Mouse (Mus musculus) splenic B cell, adult 2 months (primary cell): ENCODE measurements around the gene Myo7a.

Experiments
- DNase-seq: peaks from one replicate; pipeline ENCODE4 v3.0.0-alpha.2; 2011; ENCODE audit warnings: low read depth, low spot score
- H3K27me3 ChIP-seq: 2 replicates; pipeline ENCODE4 v1.6.1; 2012; ENCODE audit warnings: mild to moderate bottlenecking, low read length, moderate library complexity, mixed read lengths; ENCODE audit not compliant: control insufficient read depth, poor library complexity, insufficient read depth, severe bottlenecking
- H3K36me3 ChIP-seq: 2 replicates; pipeline ENCODE4 v1.6.1; 2012; ENCODE audit warnings: mild to moderate bottlenecking, low read length, moderate library complexity, mixed read lengths; ENCODE audit not compliant: control insufficient read depth, poor library complexity, insufficient read depth, severe bottlenecking

Gene Myo7a

GRCm38 (mm10) chr7:98102488-98102887 is 16.8 kb downstream of the Myo7a start:
- no peaks in the 10 kb centered on the region for H3K36me3 ChIP-seq
- no peaks in the 10 kb centered on the region for H3K27me3 ChIP-seq
- DNase-seq: no peak

- Histone ChIP-seq H3K27me3 (no peaks in the 10 kb centered on the region), H3K36me3 (no peaks in the 10 kb centered on the region)
- no peak for DNase-seq
These were observed 21.8 kb downstream of the Myo7a start for GRCm38 (mm10) chr7:98097557-98097956.

GRCm38 (mm10) chr7:98095852-98096251 is 23.5 kb downstream of the Myo7a start:
- DNase-seq: no peak

GRCm38 (mm10) chr7:98086346-98086745 is 33.0 kb downstream of the Myo7a start:
- Histone ChIP-seq H3K36me3 (no peaks in the 10 kb centered on the region), H3K27me3 (no peaks in the 10 kb centered on the region)
- peak; percentile 57 for DNase-seq

More at GRCm38 (mm10) chr7:98095852-98096251, 23.5 kb downstream of the Myo7a start:
- Histone ChIP-seq H3K36me3 (no peaks in the 10 kb centered on the region), H3K27me3 (no peaks in the 10 kb centered on the region)

- H3K27me3 ChIP-seq: no peaks in the 10 kb centered on the region
- no peaks in the 10 kb centered on the region for H3K36me3 ChIP-seq
- DNase-seq: peak; percentile 40
These were observed 34.0 kb downstream of the Myo7a start for GRCm38 (mm10) chr7:98085314-98085713.

- Histone ChIP-seq H3K27me3 (no peaks in the 10 kb centered on the region), H3K36me3 (no peaks in the 10 kb centered on the region; the same call in 1 of the 2 replicates)
- DNase-seq: peak; percentile 41
These were observed 34.6 kb downstream of the Myo7a start for GRCm38 (mm10) chr7:98084541-98085293.

- H3K36me3 ChIP-seq: peaks cover under 1% of the 10 kb centered on the region; the same call in 1 of the 2 replicates
- DNase-seq: no peak
- no peaks in the 10 kb centered on the region for H3K27me3 ChIP-seq
These were observed 36.9 kb downstream of the Myo7a start for GRCm38 (mm10) chr7:98082376-98082775.

GRCm38 (mm10) chr7:98077453-98077852 is 41.9 kb downstream of the Myo7a start:
- DNase-seq: no peak
- no peaks in the 10 kb centered on the region for H3K27me3 ChIP-seq
- peaks cover 8% of the 10 kb centered on the region for H3K36me3 ChIP-seq

GRCm38 (mm10) chr7:98071620-98072019 is 47.7 kb downstream of the Myo7a start:
- DNase-seq: peak; percentile 90
- H3K27me3 ChIP-seq: no peaks in the 10 kb centered on the region
- peaks cover 5% of the 10 kb centered on the region for H3K36me3 ChIP-seq

GRCm38 (mm10) chr7:98066229-98066628 is 53.1 kb downstream of the Myo7a start:
- no peak for DNase-seq
- H3K36me3 ChIP-seq: no peaks in the 10 kb centered on the region; the same call in 1 of the 2 replicates
- H3K27me3 ChIP-seq: no peaks in the 10 kb centered on the region

GRCm38 (mm10) chr7:98054942-98055341 is 64.4 kb downstream of the Myo7a start:
- Histone ChIP-seq H3K27me3 (no peaks in the 10 kb centered on the region), H3K36me3 (0 out of 2 replicates have a peak, but pooled peaks cover 1% of the 10 kb centered on the region)
- DNase-seq: no peak

GRCm38 (mm10) chr7:98054461-98054860 is 64.9 kb downstream of the Myo7a start:
- Histone ChIP-seq H3K27me3 (no peaks in the 10 kb centered on the region), H3K36me3 (0 out of 2 replicates have a peak, but pooled peaks cover 1% of the 10 kb centered on the region)
- DNase-seq: no peak

GRCm38 (mm10) chr7:98051980-98052379 is 67.3 kb downstream of the Myo7a start:
- DNase-seq: peak; percentile 56
- no peaks in the 10 kb centered on the region for H3K27me3 ChIP-seq

GRCm38 (mm10) chr7:98048101-98048824 is 71.1 kb downstream of the Myo7a start:
- no peak for DNase-seq
- H3K27me3 ChIP-seq: no peaks in the 10 kb centered on the region
- no peaks in the 10 kb centered on the region for H3K36me3 ChIP-seq

More at GRCm38 (mm10) chr7:98051980-98052379, 67.3 kb downstream of the Myo7a start:
- 0 out of 2 replicates have a peak, but pooled peaks cover 1% of the 10 kb centered on the region for H3K36me3 ChIP-seq

GRCm38 (mm10) chr7:98002617-98003016 is 116.7 kb downstream of the Myo7a start:
- no peak for DNase-seq
- H3K36me3 ChIP-seq: no peaks in the 10 kb centered on the region

More at GRCm38 (mm10) chr7:98002617-98003016, 116.7 kb downstream of the Myo7a start:
- H3K27me3 ChIP-seq: no peaks in the 10 kb centered on the region
